Mouse (Mus musculus): ENCODE results near the gene Mrpl58. TPM values are rescaled to one million over a fixed set of nuclear protein-coding genes. Genes with fewer than 3 reads are reported as not detected.

Mrpl58 gene
- polyA plus RNA-seq (2012; rRNA removed): 144 and 166 TPM in 2 replicates

DNA sequence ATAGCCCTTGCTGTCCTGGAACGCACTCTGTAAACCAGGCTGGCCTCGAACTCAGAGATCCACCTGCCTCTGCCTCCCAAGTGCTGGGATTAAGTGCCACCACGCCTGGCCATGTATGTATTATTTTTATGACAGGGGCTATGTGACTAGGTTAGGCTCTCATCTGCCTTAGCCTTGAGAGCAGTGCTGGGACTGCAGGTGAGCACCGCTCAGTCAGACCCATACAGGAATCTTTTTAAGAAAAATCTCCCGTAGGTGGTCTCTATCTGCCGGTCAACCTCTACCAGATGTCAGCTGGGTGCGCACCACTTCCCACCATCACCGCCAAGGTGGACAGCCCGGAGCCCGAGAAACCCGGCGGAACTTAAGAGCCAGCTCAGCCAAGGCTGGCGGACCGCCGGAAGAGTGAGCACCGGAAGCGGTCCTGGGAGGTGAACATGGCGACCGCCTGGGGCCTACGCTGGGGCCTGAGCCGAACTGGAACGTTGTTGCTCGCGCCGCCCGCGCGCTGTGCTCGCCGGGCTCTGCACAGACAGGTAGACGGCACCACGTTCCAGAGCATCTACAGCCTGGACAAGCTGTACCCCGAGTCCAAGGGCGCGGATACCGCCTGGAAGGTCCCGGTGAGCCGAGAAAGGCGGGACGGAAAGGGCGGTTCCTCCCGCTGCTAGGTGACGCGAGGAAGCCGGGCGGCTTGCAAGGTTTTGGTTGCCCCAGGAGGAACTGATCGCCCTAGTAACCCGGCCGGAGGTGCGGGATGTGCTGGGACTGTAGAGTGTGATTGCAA lies at the start of gene Mrpl58:
Gene Mrpl58, plus strand, starts transcription at position 415 of the 787 bp plus-strand sequence.
- peak; percentile 84 for DNase-seq

DNA sequence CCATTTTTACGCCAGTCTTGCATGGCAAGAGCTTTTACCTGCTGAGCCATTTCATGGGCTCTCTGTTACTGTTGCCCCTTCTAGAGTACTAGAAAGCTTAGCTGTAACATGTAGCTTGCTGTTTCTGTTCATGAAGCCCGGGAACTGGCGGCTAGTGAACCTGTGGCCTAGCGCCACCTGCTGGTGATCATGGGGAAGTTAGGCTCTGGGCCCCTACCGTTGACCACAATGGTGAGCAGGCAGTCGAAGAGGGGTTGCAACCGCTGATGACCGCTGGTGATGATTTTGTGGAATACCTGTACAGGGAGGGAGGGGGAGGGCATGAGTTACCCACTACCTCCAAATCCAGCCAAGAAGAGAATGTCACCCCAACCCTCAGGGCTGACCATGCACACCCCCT lies 49.4 kb upstream of the Mrpl58 start:
- Histone ChIP-seq H3K36me3 (ENCODE audit: control insufficient read depth, insufficient read depth, low read length) (peaks cover 21% of the 10 kb centered on the region), H3K4me3 (ENCODE audit: control insufficient read depth, insufficient read depth, low read length) (no peak overlapping the region), H3K4me1 (replicated peaks; ENCODE audit: control insufficient read depth, insufficient read depth, low read length) (peaks cover 7% of the 10 kb centered on the region), H3K27me3 (ENCODE audit: control insufficient read depth, insufficient read depth, low read length) (no peaks in the 10 kb centered on the region), H3K27ac (ENCODE audit: control insufficient read depth, insufficient read depth, low read length) (no peak overlapping the region)
- DNase-seq: peak; percentile 59
- WGBS: 16% methylated on average over 8 of the region's 8 CpGs
- TF ChIP-seq CTCF (IDR thresholded peaks at IDR 0.05; ENCODE audit: borderline replicate concordance, control insufficient read depth, extremely low read depth, insufficient read depth, low read length, poor library complexity): peak; percentile 94
- TF ChIP-seq POLR2A (IDR thresholded peaks at IDR 0.05; ENCODE audit: control insufficient read depth, extremely low read depth, insufficient read depth, low read length, poor library complexity): no peak

More for the DNA sequence above, at the start of gene Mrpl58:
- H3K36me3 ChIP-seq (ENCODE audit: control insufficient read depth, insufficient read depth, low read length): no peaks in the 10 kb centered on the region
- peaks cover 36% of the 10 kb centered on the region for H3K4me1 ChIP-seq (replicated peaks; ENCODE audit: control insufficient read depth, insufficient read depth, low read length)
- peak; percentile 71; the same call in 1 of the 2 replicates for TF ChIP-seq POLR2A (IDR thresholded peaks at IDR 0.05; ENCODE audit: control insufficient read depth, extremely low read depth, insufficient read depth, low read length, poor library complexity)
- 0 out of 2 replicates have a peak, but pooled peaks have one; percentile 50 for TF ChIP-seq CTCF (IDR thresholded peaks at IDR 0.05; ENCODE audit: borderline replicate concordance, control insufficient read depth, extremely low read depth, insufficient read depth, low read length, poor library complexity)
- peak within 1 kb of the TSS; percentile 73 for H3K27ac ChIP-seq (ENCODE audit: control insufficient read depth, insufficient read depth, low read length)
- no peaks in the 10 kb centered on the region for H3K27me3 ChIP-seq (ENCODE audit: control insufficient read depth, insufficient read depth, low read length)
- 4% methylated on average over 50 of the region's 50 CpGs for WGBS
- peak within 1 kb of the TSS; percentile 87 for H3K4me3 ChIP-seq (ENCODE audit: control insufficient read depth, insufficient read depth, low read length)

DNA sequence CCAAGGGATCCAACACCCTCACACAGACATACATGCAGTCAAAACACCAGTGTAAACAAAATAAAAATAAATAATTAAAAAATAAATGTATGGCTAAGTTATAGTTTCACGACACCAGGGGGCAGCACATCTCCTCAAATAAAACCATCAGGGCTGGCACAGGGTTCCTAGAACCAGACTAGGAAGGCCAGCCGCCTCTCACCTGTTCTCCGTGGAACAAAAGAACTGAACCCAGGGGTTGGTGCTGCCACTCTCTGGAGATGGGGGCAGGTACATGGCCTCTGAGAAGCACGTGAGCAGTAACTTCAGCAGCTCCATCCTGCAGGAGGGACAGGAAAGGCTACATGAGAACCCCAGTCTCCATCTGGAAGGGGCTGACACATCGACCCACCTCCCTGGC lies 45.1 kb upstream of the Mrpl58 start:
- TF ChIP-seq POLR2A (IDR thresholded peaks at IDR 0.05; ENCODE audit: control insufficient read depth, extremely low read depth, insufficient read depth, low read length, poor library complexity) (no peak), CTCF (IDR thresholded peaks at IDR 0.05; ENCODE audit: borderline replicate concordance, control insufficient read depth, extremely low read depth, insufficient read depth, low read length, poor library complexity) (0 out of 2 replicates have a peak, but pooled peaks have one; percentile 37)
- H3K36me3 ChIP-seq (ENCODE audit: control insufficient read depth, insufficient read depth, low read length): peaks cover 6% of the 10 kb centered on the region
- DNase-seq: peak; percentile 76
- no peaks in the 10 kb centered on the region for H3K27me3 ChIP-seq (ENCODE audit: control insufficient read depth, insufficient read depth, low read length)
- H3K4me1 ChIP-seq (replicated peaks; ENCODE audit: control insufficient read depth, insufficient read depth, low read length): peaks cover 13% of the 10 kb centered on the region
- no peak overlapping the region for H3K27ac ChIP-seq (ENCODE audit: control insufficient read depth, insufficient read depth, low read length)
- WGBS: 25% methylated on average over 5 of the region's 5 CpGs
- no peak overlapping the region for H3K4me3 ChIP-seq (ENCODE audit: control insufficient read depth, insufficient read depth, low read length)

DNA sequence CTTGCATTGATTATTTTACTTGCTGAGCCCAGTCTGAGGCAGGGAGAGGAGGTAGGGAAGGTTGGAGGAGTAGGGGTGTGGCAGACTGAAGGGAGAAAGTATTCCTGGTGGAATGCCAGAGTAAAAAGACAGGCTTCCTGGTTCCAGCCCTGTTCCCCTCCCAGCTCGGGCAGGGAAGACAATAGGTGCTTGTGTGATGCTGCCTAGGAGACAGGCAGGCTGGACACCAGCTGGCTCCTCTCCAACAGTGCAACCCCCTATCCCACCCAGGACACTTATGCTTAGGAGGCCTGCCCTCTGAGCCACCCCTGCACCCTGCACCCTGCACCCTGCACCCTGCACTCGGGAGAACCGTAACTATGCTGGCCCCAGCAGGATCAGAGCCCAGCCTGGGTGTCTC lies 44.3 kb upstream of the Mrpl58 start:
- Histone ChIP-seq H3K27me3 (ENCODE audit: control insufficient read depth, insufficient read depth, low read length) (no peaks in the 10 kb centered on the region), H3K4me1 (replicated peaks; ENCODE audit: control insufficient read depth, insufficient read depth, low read length) (peaks cover 13% of the 10 kb centered on the region), H3K4me3 (ENCODE audit: control insufficient read depth, insufficient read depth, low read length) (no peak overlapping the region), H3K36me3 (ENCODE audit: control insufficient read depth, insufficient read depth, low read length) (peaks cover 6% of the 10 kb centered on the region), H3K27ac (ENCODE audit: control insufficient read depth, insufficient read depth, low read length) (no peak overlapping the region)
- TF ChIP-seq CTCF (IDR thresholded peaks at IDR 0.05; ENCODE audit: borderline replicate concordance, control insufficient read depth, extremely low read depth, insufficient read depth, low read length, poor library complexity) (no peak), POLR2A (IDR thresholded peaks at IDR 0.05; ENCODE audit: control insufficient read depth, extremely low read depth, insufficient read depth, low read length, poor library complexity) (no peak)
- no peak for DNase-seq
- WGBS: 83% methylated on average over 3 of the region's 3 CpGs

DNA sequence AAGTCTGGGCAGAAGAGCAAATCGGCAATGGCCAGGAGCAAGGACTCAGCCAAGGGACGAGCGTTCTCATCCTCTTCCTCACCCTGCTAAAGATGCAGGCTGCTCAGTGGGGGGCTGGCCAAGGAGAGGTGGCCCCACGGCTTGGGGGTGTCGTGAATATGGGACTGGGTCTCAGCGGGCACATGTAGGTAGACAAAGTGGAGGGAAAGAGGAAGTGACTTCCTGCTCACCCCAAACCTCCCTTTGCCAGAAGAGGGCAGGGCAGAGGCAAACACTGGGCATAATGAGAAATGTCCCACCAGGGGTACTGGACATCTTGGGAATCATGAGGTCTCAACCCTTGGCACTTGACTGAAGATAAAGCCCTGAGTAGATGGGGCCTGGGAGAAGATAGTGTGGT lies 43.8 kb upstream of the Mrpl58 start:
- H3K36me3 ChIP-seq (ENCODE audit: control insufficient read depth, insufficient read depth, low read length): peaks cover 6% of the 10 kb centered on the region
- no peak overlapping the region for H3K4me3 ChIP-seq (ENCODE audit: control insufficient read depth, insufficient read depth, low read length)
- DNase-seq: peak; percentile 63
- peaks cover 13% of the 10 kb centered on the region for H3K4me1 ChIP-seq (replicated peaks; ENCODE audit: control insufficient read depth, insufficient read depth, low read length)
- no peaks in the 10 kb centered on the region for H3K27me3 ChIP-seq (ENCODE audit: control insufficient read depth, insufficient read depth, low read length)
- WGBS: 50% methylated on average over 6 of the region's 6 CpGs
- no peak overlapping the region for H3K27ac ChIP-seq (ENCODE audit: control insufficient read depth, insufficient read depth, low read length)
- peak; percentile 55; the same call in 1 of the 2 replicates for TF ChIP-seq CTCF (IDR thresholded peaks at IDR 0.05; ENCODE audit: borderline replicate concordance, control insufficient read depth, extremely low read depth, insufficient read depth, low read length, poor library complexity)
- no peak for TF ChIP-seq POLR2A (IDR thresholded peaks at IDR 0.05; ENCODE audit: control insufficient read depth, extremely low read depth, insufficient read depth, low read length, poor library complexity)

DNA sequence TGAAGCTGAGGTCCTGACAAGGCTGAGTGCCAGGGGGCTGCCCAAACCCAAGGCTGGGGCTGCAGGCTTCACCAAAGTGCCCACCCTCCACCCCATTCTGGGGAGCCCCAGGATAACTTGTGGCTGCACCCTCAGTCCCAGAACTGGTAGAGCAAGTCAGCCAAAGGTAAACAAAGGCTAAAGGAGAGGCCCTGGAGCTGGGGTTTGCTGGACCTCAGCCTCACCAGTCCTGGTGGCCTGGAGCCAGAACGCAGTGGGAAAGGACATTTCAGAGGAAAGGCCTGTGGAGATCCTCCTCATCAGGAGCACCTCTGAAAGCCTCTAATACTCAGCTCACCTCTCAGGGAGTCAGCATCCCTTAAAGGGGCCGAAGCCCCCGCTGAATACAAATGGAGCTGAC lies 39.4 kb upstream of the Mrpl58 start:
- WGBS: 98% methylated on average over 3 of the region's 3 CpGs

More for the DNA sequence above, 39.4 kb upstream of the Mrpl58 start:
- DNase-seq: no peak
- Histone ChIP-seq H3K27me3 (ENCODE audit: control insufficient read depth, insufficient read depth, low read length) (no peaks in the 10 kb centered on the region), H3K4me1 (replicated peaks; ENCODE audit: control insufficient read depth, insufficient read depth, low read length) (peaks cover 25% of the 10 kb centered on the region), H3K27ac (ENCODE audit: control insufficient read depth, insufficient read depth, low read length) (no peak overlapping the region), H3K36me3 (ENCODE audit: control insufficient read depth, insufficient read depth, low read length) (no peaks in the 10 kb centered on the region), H3K4me3 (ENCODE audit: control insufficient read depth, insufficient read depth, low read length) (no peak overlapping the region)
- TF ChIP-seq POLR2A (IDR thresholded peaks at IDR 0.05; ENCODE audit: control insufficient read depth, extremely low read depth, insufficient read depth, low read length, poor library complexity) (no peak), CTCF (IDR thresholded peaks at IDR 0.05; ENCODE audit: borderline replicate concordance, control insufficient read depth, extremely low read depth, insufficient read depth, low read length, poor library complexity) (no peak)

Data from thymus, adult 2 months (tissue).